Mouse (Mus musculus): ENCODE measurements around the gene Pgf. TPM values are rescaled to one million over a fixed set of nuclear protein-coding genes. Genes with fewer than 3 reads are reported as not detected.
"Not testable (repeated sequence)": the region's sequence is repeated elsewhere in the genome, so short reads cannot be mapped to it uniquely, and the experiment has no call there.

Pgf gene
- polyA plus RNA-seq, 1 experiment from 2014 or later: 15.6 TPM

DNA sequence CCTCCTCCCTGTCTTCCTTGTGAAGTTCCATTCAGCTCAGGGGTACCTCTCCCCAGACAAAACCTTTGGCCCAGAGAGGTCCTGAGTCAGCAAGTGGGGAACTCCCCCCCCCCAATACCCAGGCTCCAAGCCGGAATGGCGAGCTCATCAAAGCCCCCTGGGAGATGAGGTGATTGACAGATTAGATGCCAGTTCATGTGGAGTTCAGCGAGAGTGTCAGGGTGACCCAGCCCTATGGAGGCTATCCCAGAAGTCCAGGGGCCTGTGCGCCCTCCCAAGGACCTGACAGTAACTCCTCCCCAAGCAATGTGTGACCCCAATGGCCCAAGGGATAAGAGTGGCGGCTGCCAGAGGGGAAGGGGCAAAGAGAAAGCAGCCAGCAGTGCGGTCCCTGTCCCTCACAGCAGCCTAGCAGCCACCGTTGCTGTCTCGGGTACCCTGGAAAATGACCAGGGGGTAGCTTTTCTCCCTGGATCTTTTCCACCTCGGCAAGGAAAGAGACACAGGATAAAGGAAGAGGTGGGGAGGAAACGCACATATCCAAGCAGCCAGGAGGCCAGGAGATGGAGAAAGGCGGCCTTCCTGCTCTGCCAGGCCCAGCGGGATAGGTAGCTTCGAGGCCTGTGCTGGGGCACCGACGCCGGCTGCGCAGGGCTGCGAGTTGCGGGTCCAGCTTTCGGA lies 27.1 kb downstream of the Pgf start:
- Histone ChIP-seq H3K36me3 (no peaks in the 10 kb centered on the region), H3K4me3 (replicated peaks) (peak overlapping the region; percentile 29), H3K4me2 (replicated peaks) (peak overlapping the region; percentile 59), H3K9me3 (no peaks in the 10 kb centered on the region), H3K27me3 (replicated peaks) (0 out of 2 replicates have a peak, but pooled peaks cover 8% of the 10 kb centered on the region), H3K27ac (no peak overlapping the region), H3K9ac (0 out of 2 replicates have a peak overlapping the region, but pooled peaks have one; percentile 15), H3K4me1 (replicated peaks) (0 out of 2 replicates have a peak, but pooled peaks cover 7% of the 10 kb centered on the region)
- 0 out of 2 replicates have a peak, but pooled peaks have one; percentile 14 for ATAC-seq
- WGBS: 16% methylated on average over 20 of the region's 20 CpGs

DNA sequence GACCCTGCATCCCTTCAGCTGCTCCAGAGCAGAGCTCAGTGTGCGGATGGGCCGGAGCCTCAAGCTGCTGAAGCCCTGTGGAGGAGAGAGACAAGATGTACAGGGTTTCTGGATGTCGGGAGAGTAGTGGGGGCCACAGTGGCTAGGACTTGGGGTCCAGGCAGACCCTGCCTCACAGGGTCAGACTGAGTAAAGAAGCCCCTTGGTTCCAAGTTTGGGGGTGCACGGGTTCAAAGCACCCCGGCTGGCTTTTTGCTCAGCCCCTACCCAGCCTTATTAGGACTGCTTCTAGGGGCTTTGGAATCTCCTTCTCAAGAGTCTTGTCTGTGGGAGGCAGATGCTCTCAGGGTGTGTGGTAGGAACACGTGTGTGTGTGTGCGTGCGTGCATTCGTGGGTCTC lies 30.7 kb downstream of the Pgf start:
- H3K9ac ChIP-seq: no peak overlapping the region
- 0 out of 2 replicates have a peak, but pooled peaks cover 8% of the 10 kb centered on the region for H3K27me3 ChIP-seq (replicated peaks)
- 0 out of 2 replicates have a peak, but pooled peaks cover 10% of the 10 kb centered on the region for H3K4me1 ChIP-seq (replicated peaks)
- 75% methylated on average over 9 of the region's 9 CpGs for WGBS
- no peak overlapping the region for H3K27ac ChIP-seq
- H3K9me3 ChIP-seq: no peaks in the 10 kb centered on the region
- ATAC-seq: no peak
- H3K4me3 ChIP-seq (replicated peaks): no peak overlapping the region
- H3K4me2 ChIP-seq (replicated peaks): no peak overlapping the region
- H3K36me3 ChIP-seq: no peaks in the 10 kb centered on the region

DNA sequence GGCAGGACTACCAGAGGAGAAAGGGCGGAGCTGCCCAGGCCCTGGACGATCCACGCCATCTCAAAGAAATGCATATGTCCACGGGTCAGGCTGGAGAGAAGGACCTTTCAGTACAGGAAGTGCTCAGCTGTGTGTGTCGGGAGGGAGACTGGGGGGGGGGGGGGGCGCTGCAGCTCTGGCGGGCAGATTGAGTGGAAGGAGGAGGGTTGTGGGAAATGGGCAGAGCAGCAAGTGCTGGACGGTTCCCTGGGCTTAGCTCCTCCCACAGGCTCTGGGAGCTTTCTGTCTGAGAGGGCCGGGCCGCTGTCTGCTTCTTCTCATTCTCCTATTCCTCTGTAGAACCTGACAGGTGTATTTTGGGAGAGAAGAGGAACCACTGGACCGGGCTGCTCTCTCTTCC lies 31.2 kb downstream of the Pgf start:
- peak overlapping the region; percentile 20; the same call in 1 of the 2 replicates for H3K27ac ChIP-seq
- H3K9ac ChIP-seq: no peak overlapping the region
- no peaks in the 10 kb centered on the region for H3K36me3 ChIP-seq
- ATAC-seq: peak; percentile 57
- 0 out of 2 replicates have a peak, but pooled peaks cover 5% of the 10 kb centered on the region for H3K27me3 ChIP-seq (replicated peaks)
- H3K4me1 ChIP-seq (replicated peaks): 0 out of 2 replicates have a peak, but pooled peaks cover 10% of the 10 kb centered on the region
- 25% methylated on average over 9 of the region's 11 CpGs for WGBS
- H3K4me2 ChIP-seq (replicated peaks): no peak overlapping the region
- no peaks in the 10 kb centered on the region for H3K9me3 ChIP-seq
- no peak overlapping the region for H3K4me3 ChIP-seq (replicated peaks)

DNA sequence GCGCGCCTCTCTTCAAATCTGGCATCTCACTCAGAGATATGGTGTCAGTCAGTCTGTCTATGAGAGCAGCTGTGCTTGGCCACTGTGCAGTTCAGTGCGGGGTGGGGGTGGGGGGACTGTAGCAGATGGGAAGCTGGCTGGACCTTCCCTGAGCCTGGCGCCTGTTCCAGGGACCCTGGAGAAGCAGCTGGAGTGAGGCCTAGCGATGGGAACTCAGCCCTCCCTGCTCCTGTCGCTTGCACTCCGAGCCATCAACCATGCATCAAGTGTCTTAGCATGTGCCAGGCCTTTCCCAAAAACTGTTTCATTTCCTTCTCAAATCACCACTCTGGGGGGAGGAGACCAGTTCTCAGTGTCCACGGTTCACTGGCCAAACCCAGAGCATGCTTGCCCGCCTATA lies 32.0 kb downstream of the Pgf start:
- Histone ChIP-seq H3K4me2 (replicated peaks) (no peak overlapping the region), H3K36me3 (no peaks in the 10 kb centered on the region), H3K27ac (peak overlapping the region; percentile 20), H3K27me3 (replicated peaks) (0 out of 2 replicates have a peak, but pooled peaks cover 2% of the 10 kb centered on the region), H3K4me1 (replicated peaks) (0 out of 2 replicates have a peak, but pooled peaks cover 3% of the 10 kb centered on the region), H3K9me3 (no peaks in the 10 kb centered on the region), H3K9ac (no peak overlapping the region), H3K4me3 (replicated peaks) (no peak overlapping the region)
- WGBS: 54% methylated on average over 9 of the region's 9 CpGs
- peak; percentile 60 for ATAC-seq

DNA sequence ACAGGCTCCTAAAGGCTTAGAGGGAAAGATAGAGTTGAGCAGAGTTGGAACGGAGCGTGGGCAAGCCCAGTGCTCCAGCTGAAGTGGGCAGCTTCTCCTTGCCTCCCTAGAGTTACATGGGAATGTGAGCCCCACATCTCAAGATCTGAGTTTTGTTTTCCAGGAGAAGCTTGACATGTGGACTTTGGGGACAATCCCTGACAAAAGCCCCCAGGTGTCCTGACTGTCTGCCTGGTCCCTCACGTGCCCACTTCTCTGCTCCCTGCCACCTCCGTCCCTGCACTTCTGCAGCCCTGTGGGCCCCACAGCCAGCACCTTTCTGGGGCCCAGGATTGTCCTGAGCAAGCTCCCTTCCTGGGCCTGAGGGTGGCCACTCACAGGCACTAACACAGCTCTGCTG lies 32.8 kb downstream of the Pgf start:
- Histone ChIP-seq H3K27ac (no peak overlapping the region), H3K4me3 (replicated peaks) (no peak overlapping the region), H3K9me3 (no peaks in the 10 kb centered on the region), H3K27me3 (replicated peaks) (no peaks in the 10 kb centered on the region), H3K36me3 (no peaks in the 10 kb centered on the region), H3K4me2 (replicated peaks) (no peak overlapping the region), H3K4me1 (replicated peaks) (0 out of 2 replicates have a peak, but pooled peaks cover 2% of the 10 kb centered on the region), H3K9ac (no peak overlapping the region)
- ATAC-seq: no peak
- WGBS: 93% methylated on average over 4 of the region's 4 CpGs

DNA sequence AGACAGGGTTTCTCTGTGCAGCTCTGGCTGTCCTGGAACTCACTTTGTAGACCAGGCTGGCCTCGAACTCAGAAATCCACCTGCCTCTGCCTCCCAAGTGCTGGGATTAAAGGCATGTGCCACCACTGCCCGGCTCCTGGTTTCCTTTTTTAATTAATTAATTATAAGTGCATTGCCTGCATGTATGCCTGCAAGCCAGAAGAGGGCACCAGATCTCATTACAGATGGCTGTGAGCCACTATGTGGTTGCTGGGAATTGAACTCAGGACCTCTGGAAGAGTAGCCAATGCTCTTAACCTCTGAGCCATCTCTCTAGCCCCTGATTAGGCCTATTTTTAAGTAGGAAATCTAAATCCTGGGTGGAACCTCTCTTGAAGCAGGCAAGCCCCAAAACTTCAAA lies 33.3 kb downstream of the Pgf start:
- not testable (repeated sequence) for H3K4me2 ChIP-seq (replicated peaks); H3K27ac ChIP-seq; H3K4me3 ChIP-seq (replicated peaks); H3K9ac ChIP-seq; H3K9me3 ChIP-seq; H3K36me3 ChIP-seq; H3K4me1 ChIP-seq (replicated peaks); H3K27me3 ChIP-seq (replicated peaks); ATAC-seq
- WGBS: 62% methylated on average over 2 of the region's 2 CpGs

DNA sequence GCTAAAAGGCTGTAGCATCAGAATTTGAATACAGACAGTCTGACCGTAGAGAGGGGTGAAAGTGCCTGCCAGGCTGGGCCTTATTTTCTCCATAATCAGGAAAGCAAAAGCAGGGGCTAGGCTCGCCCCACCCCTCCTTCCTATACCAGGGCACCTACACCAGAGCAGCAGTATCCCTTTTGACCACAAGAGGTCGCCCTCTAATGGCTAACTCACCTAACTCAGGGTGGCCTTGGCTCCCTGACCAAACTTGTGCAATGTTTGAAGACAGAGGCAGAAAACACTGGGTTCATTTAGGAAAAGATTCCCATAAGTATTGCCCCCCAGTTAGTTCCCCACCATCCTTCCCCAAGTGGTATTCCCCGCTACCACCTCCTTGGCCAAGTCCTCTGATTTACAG lies 34.8 kb downstream of the Pgf start:
- no peak for ATAC-seq
- H3K4me3 ChIP-seq (replicated peaks): no peak overlapping the region

DNA sequence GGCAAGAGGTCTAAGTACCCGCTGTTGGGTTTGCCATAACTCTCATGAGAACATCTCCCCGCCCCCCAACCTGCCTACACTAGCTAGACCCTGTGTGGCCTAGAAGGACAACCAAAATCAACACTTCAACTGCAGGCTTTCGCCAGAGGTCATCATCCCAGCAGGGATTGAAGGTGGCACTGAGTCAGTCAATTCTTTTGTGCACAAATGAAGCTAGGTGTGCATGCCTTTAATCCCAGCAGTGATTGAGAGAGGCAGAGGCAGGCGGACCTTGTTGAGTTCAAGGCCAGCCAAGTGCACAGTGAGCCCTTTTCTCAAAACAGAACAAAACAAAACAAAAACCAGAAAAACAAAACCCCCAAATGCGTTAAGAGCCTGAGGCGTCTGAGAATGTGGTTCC lies 36.5 kb downstream of the Pgf start:
- no peaks in the 10 kb centered on the region for H3K27me3 ChIP-seq (replicated peaks)
- no peaks in the 10 kb centered on the region for H3K9me3 ChIP-seq
- ATAC-seq: no peak
- H3K36me3 ChIP-seq: no peaks in the 10 kb centered on the region
- no peak overlapping the region for H3K4me3 ChIP-seq (replicated peaks)
- H3K9ac ChIP-seq: no peak overlapping the region
- H3K4me1 ChIP-seq (replicated peaks): 0 out of 2 replicates have a peak, but pooled peaks cover 4% of the 10 kb centered on the region
- no peak overlapping the region for H3K4me2 ChIP-seq (replicated peaks)
- H3K27ac ChIP-seq: no peak overlapping the region
- 84% methylated on average over 6 of the region's 6 CpGs for WGBS

More for the DNA sequence above, 34.8 kb downstream of the Pgf start:
- Histone ChIP-seq H3K4me1 (replicated peaks) (0 out of 2 replicates have a peak, but pooled peaks cover 2% of the 10 kb centered on the region), H3K9me3 (no peaks in the 10 kb centered on the region), H3K4me2 (replicated peaks) (no peak overlapping the region), H3K27ac (no peak overlapping the region), H3K36me3 (no peaks in the 10 kb centered on the region), H3K27me3 (replicated peaks) (no peaks in the 10 kb centered on the region), H3K9ac (no peak overlapping the region)
- 17% methylated on average over 4 of the region's 4 CpGs for WGBS

DNA sequence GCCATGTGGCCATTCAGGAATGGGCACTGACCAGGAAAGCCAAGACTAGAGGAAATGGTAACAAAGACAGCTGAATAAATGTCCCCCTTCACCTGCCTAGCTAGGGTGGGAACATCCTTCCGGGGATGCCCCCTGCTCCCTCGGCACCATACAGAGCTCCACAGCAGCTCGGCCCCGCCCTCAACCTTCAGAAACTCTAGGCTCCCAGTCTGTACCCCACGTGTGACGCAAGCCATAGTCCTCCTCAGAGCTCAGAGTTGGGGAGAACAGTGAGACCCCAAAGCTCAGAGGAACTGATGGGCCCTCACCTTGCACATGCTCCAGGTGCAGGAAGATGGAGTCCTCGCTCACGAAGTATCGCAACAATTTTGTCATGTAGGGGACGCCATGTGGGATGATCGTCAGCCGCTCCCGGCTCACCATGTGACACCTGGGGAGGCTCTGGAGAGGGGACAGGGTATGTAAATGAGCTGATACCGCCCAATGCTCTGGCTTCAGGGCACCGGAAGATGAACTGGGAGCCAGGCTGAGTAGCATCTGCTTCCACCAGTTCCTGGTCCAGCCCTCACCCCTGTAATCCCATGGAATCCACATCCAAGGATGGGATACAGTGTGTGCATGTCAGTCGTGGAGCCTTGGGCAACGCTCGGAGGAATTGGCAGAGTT lies 37.4 kb downstream of the Pgf start:
- Histone ChIP-seq H3K36me3 (no peaks in the 10 kb centered on the region), H3K27ac (no peak overlapping the region), H3K9ac (no peak overlapping the region), H3K4me2 (replicated peaks) (peak overlapping the region; percentile 27; the same call in 1 of the 2 replicates), H3K4me1 (replicated peaks) (0 out of 2 replicates have a peak, but pooled peaks cover 4% of the 10 kb centered on the region), H3K4me3 (replicated peaks) (no peak overlapping the region), H3K27me3 (replicated peaks) (no peaks in the 10 kb centered on the region), H3K9me3 (no peaks in the 10 kb centered on the region)
- ATAC-seq: no peak
- WGBS: 40% methylated on average over 18 of the region's 18 CpGs

DNA sequence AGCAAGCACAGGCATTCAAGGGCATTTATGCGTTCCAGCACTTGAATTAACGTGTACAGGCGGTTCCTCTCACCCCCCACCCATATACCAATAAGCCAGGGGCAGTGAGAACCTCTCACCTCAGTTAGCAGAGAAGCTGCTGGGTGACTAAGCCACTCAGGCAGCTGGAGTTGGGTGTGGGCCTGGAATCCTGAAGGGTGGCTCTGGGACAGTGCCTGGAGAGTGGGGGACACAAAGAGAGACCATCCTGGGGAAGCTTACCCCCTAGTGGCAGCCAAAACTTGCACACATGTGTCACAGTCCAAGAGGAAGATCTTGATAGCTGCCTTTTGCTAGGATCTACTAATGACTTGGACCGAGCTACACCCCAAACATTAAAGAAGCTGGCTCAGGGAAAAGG lies 41.0 kb downstream of the Pgf start:
- no peak overlapping the region for H3K4me2 ChIP-seq (replicated peaks)
- 0 out of 2 replicates have a peak, but pooled peaks cover 2% of the 10 kb centered on the region for H3K4me1 ChIP-seq (replicated peaks)
- H3K27ac ChIP-seq: no peak overlapping the region
- no peaks in the 10 kb centered on the region for H3K27me3 ChIP-seq (replicated peaks)
- no peak overlapping the region for H3K9ac ChIP-seq
- H3K36me3 ChIP-seq: peaks cover 23% of the 10 kb centered on the region
- H3K9me3 ChIP-seq: no peaks in the 10 kb centered on the region
- no peak overlapping the region for H3K4me3 ChIP-seq (replicated peaks)
- ATAC-seq: 0 out of 2 replicates have a peak, but pooled peaks have one; percentile 9
- WGBS: 72% methylated on average over 4 of the region's 4 CpGs

DNA sequence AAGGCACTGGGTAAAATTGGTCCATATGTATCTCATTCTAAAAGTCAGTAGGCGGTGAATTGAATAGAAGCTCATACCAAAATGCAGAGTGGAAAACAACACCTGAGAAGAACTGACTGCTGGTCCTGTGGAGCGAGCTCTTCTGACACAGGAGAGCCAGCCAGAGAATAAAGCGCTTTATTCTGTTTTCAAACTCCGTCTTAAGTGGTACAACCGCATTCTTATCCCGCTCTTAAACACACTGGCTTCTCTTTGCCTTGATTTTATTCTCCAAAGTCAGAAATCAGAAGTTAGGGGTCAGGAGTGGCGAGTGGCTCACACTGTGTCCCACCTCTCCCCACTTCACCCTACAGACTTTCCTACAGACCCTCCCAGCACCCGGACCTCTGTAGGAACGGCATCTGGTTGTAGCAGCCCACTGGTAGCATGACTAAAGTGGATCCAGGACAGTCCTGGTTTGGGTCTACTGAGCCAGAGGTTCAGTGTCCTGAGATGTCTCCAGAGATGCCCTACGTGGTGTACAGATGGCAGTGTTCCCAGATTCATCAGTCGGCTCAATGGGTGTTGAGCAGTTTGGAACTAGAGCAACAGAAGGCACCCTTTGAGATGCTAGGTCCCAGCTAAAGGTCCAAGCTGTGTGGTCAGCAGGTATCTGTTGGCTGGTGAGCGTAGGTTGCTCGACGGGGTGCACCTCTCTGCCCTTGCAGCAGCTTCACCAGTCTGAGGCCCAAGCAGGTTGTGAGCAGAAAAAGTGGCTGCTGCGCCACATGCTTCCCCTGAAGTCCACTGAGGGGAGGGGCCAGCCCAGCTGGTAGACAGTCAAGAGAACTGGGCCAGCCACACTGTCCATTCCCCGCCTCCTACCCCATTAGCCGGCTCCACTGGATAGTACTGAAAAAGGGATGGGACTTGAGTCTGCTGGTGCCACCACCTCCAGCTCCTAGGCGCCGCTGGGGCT lies 41.8 kb downstream of the Pgf start:
- Histone ChIP-seq H3K27ac (no peak overlapping the region), H3K4me2 (replicated peaks) (no peak overlapping the region), H3K4me3 (replicated peaks) (no peak overlapping the region), H3K36me3 (peaks cover 29% of the 10 kb centered on the region), H3K9ac (no peak overlapping the region), H3K4me1 (replicated peaks) (0 out of 2 replicates have a peak, but pooled peaks cover 2% of the 10 kb centered on the region), H3K9me3 (no peaks in the 10 kb centered on the region), H3K27me3 (replicated peaks) (no peaks in the 10 kb centered on the region)
- ATAC-seq: 0 out of 2 replicates have a peak, but pooled peaks have one; percentile 34
- 74% methylated on average over 19 of the region's 19 CpGs for WGBS
